21 mouse cellular contexts compared by ENCODE assay signal in the genomic region with DNA sequence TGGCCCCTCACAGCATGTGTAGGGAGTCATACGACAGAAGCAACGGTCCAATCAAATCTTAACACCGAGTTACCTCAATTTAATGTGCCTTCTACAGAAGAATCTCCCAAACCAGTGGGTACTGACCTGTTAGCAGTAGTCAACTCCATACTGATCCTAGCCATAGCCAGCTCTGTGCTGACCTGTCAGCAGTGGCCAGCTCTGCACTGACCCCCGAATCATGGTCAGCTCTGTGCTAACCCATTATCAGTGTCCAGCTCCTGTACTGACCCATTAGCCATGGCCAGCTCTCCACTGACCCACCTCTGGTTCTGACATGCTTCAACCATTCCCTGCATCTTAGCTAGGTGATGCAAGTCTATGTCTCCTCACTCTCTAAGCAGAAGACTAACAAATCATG.
DNase-seq lines count a peak whose midpoint lies in the region; ATAC-seq and TF ChIP-seq lines count a peak whose summit lies in the region.
"Had no signal": no experiment of that assay in that cellular context is flagged by ENCODE, and none has a peak within 500 bp of the region (broad histone marks: within the 10 kb centered on the region; RNA-seq: fewer than 3 reads in every experiment).

No protein-coding gene starts in this region.

- DNase-seq in heart, adult 11 months, result peak; percentile 68
- no peak for DNase-seq in heart, postnatal 14 days
- peak; percentile 33 for DNase-seq in midbrain, embryonic 11.5 days (ENCODE audit: low spot score, missing footprints)
- no peak for DNase-seq in midbrain, postnatal 0 days (ENCODE audit: low spot score)
- DNase-seq: adrenal gland, adult 2 months; adrenal gland, adult 8-10 months; adrenal gland, postnatal 10 days; adrenal gland, postnatal 14 days; adrenal gland, postnatal 25 days; adrenal gland, postnatal 36 days; B cell, adult 2 months; cerebellum, adult 11 months; cerebellum, adult 11-12 months; cerebellum, adult 18-20 months had no signal

- H3K9ac ChIP-seq in midbrain, embryonic 11.5 days (ENCODE audit: low read length), result no peak overlapping the region
- no peak overlapping the region for H3K9ac ChIP-seq in midbrain, embryonic 15.5 days
- H3K9ac ChIP-seq in midbrain, embryonic 13.5 days (replicated peaks), result no peak overlapping the region
- no peak overlapping the region for H3K9ac ChIP-seq in midbrain, postnatal 0 days (replicated peaks; ENCODE audit: low read length, poor library complexity, severe bottlenecking)

- H3K27ac ChIP-seq in midbrain, embryonic 11.5 days (ENCODE audit: low read depth, low read length), result no peak overlapping the region
- H3K27ac ChIP-seq in midbrain, embryonic 15.5 days, result no peak overlapping the region
- H3K27ac ChIP-seq in midbrain, embryonic 13.5 days, result no peak overlapping the region
- no peak overlapping the region for H3K27ac ChIP-seq in midbrain, postnatal 0 days (ENCODE audit: low read depth, low read length)

- no peaks in the 10 kb centered on the region for H3K4me1 ChIP-seq in midbrain, embryonic 11.5 days (ENCODE audit: control insufficient read depth, insufficient read depth, low read length)
- H3K4me1 ChIP-seq in midbrain, embryonic 15.5 days, result peaks cover 23% of the 10 kb centered on the region
- H3K4me1 ChIP-seq in midbrain, embryonic 13.5 days (replicated peaks), result peaks cover 18% of the 10 kb centered on the region
- H3K4me1 ChIP-seq in midbrain, postnatal 0 days (ENCODE audit: insufficient read depth, low read length), result 0 out of 2 replicates have a peak, but pooled peaks cover 4% of the 10 kb centered on the region

- 90% methylated on average over 4 of the region's 4 CpGs for WGBS in midbrain, embryonic 11.5 days
- WGBS in midbrain, embryonic 15.5 days, result 91% methylated on average over 4 of the region's 4 CpGs
- WGBS in midbrain, embryonic 13.5 days, result 91% methylated on average over 4 of the region's 4 CpGs
- WGBS in midbrain, postnatal 0 days, result 90% methylated on average over 4 of the region's 4 CpGs

- H3K36me3 ChIP-seq in midbrain, embryonic 11.5 days (ENCODE audit: control insufficient read depth, insufficient read depth, low read length), result no peaks in the 10 kb centered on the region
- H3K36me3 ChIP-seq in midbrain, embryonic 15.5 days (replicated peaks), result no peaks in the 10 kb centered on the region
- H3K36me3 ChIP-seq in midbrain, embryonic 13.5 days, result no peaks in the 10 kb centered on the region
- no peaks in the 10 kb centered on the region for H3K36me3 ChIP-seq in midbrain, postnatal 0 days (ENCODE audit: insufficient read depth, low read length)
- H3K36me3 ChIP-seq: G1E had no signal

- ATAC-seq in midbrain, embryonic 11.5 days (ENCODE audit: low FRiP score), result no peak
- ATAC-seq in midbrain, embryonic 15.5 days (replicated peaks), result no peak
- ATAC-seq in midbrain, embryonic 13.5 days, result peak; percentile 50; the same call in 1 of the 2 replicates
- no peak for ATAC-seq in midbrain, postnatal 0 days (ENCODE audit: low FRiP score)
- ATAC-seq: activated CD4-positive, CD25-positive, alpha-beta regulatory T cell, adult 4 months; CD4-positive, CD25-positive, alpha-beta regulatory T cell, adult 4 months; Patski had no signal

- H3K4me3 ChIP-seq in midbrain, embryonic 11.5 days (ENCODE audit: low read depth, low read length), result no peak overlapping the region
- H3K4me3 ChIP-seq in midbrain, embryonic 15.5 days, result no peak overlapping the region
- no peak overlapping the region for H3K4me3 ChIP-seq in midbrain, embryonic 13.5 days (replicated peaks)
- H3K4me3 ChIP-seq in midbrain, postnatal 0 days (ENCODE audit: low read depth, low read length), result no peak overlapping the region

- no peak for TF ChIP-seq CTCF in midbrain, postnatal 0 days (IDR thresholded peaks at IDR 0.05)

- intact Hi-C loops in heart, postnatal 14 days (cut with DNase I), result no loop called here

- H3K27me3 ChIP-seq in midbrain, embryonic 11.5 days (ENCODE audit: control insufficient read depth, insufficient read depth, low read length), result no peaks in the 10 kb centered on the region
- H3K27me3 ChIP-seq in midbrain, embryonic 15.5 days (replicated peaks), result no peaks in the 10 kb centered on the region
- H3K27me3 ChIP-seq in midbrain, embryonic 13.5 days, result no peaks in the 10 kb centered on the region
- H3K27me3 ChIP-seq in midbrain, postnatal 0 days (ENCODE audit: insufficient read depth, low read length), result no peaks in the 10 kb centered on the region
- H3K27me3 ChIP-seq: CH12.LX, Patski had no signal

- H3K9me3 ChIP-seq in midbrain, embryonic 11.5 days (ENCODE audit: control insufficient read depth, low read length), result no peaks in the 10 kb centered on the region
- no peaks in the 10 kb centered on the region for H3K9me3 ChIP-seq in midbrain, embryonic 15.5 days
- H3K9me3 ChIP-seq in midbrain, embryonic 13.5 days, result no peaks in the 10 kb centered on the region
- H3K9me3 ChIP-seq in midbrain, postnatal 0 days (ENCODE audit: low read length), result no peaks in the 10 kb centered on the region

- H3K4me2 ChIP-seq in midbrain, embryonic 11.5 days, result no peak overlapping the region
- H3K4me2 ChIP-seq in midbrain, embryonic 15.5 days, result no peak overlapping the region
- H3K4me2 ChIP-seq in midbrain, embryonic 13.5 days (replicated peaks), result no peak overlapping the region
- H3K4me2 ChIP-seq in midbrain, postnatal 0 days (ENCODE audit: low read depth, low read length, poor library complexity, severe bottlenecking), result no peak overlapping the region

Comparison
In these comparisons a context has a peak if more than half of its experiments do, and no peak if none do; other contexts are left out.
1. DNase-seq: peak in heart, adult 11 months (single experiment) and midbrain, embryonic 11.5 days (single experiment); none in heart, postnatal 14 days (0 of 2) and midbrain, postnatal 0 days (single experiment).